Comparison of ENCODE assay signal across 26 mouse cellular contexts in the genomic region with DNA sequence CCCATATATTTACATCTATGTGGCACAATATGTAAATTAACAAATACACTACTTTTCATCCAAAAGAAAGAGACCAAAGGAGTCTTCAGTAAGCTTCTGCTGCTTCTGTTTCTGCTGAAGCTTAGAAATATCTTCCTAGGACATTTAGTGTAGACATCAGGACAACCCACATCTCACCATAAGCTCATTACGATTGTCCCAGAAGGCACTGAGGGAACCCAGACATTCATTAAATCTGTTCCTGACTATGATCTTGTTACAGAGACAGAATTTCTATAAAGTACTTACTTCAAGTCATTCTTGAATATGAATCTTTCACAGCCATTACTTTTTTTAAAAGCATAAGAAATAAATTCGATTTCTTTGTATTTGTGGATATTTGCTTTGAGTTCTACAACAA. TPM values are rescaled to one million over a fixed set of nuclear protein-coding genes. Genes with fewer than 3 reads are reported as not detected.
DNase-seq lines count a peak whose midpoint lies in the region; ATAC-seq and TF ChIP-seq lines count a peak whose summit lies in the region.
"Had no signal": no experiment of that assay in that cellular context is flagged by ENCODE, and none has a peak within 500 bp of the region (broad histone marks: within the 10 kb centered on the region; RNA-seq: fewer than 3 reads in every experiment).

No protein-coding gene starts in this region.

- TF ChIP-seq CTCF in layer of hippocampus, adult 2 months (conservative IDR thresholded peaks at IDR 0.05) = no peak

- 89% methylated on average over 2 of the region's 2 CpGs for WGBS in hindbrain, embryonic 16.5 days

- no peaks in the 10 kb centered on the region for H3K36me3 ChIP-seq in hindbrain, embryonic 16.5 days (ENCODE audit: control insufficient read depth, insufficient read depth, low read length)
- H3K36me3 ChIP-seq: embryonic facial prominence, embryonic 12.5 days; embryonic facial prominence, embryonic 15.5 days; forebrain, embryonic 15.5 days; heart, embryonic 10.5 days; heart, embryonic 13.5 days had no signal

- H3K27ac ChIP-seq in layer of hippocampus, adult 2 months = peak overlapping the region; percentile 64
- no peak overlapping the region for H3K27ac ChIP-seq in hindbrain, embryonic 16.5 days (ENCODE audit: low read depth, low read length)
- H3K27ac ChIP-seq: embryonic facial prominence, embryonic 12.5 days; embryonic facial prominence, embryonic 15.5 days; forebrain, embryonic 15.5 days; heart, adult 2 months; heart, embryonic 10.5 days; heart, embryonic 13.5 days; hindbrain, embryonic 14.5 days had no signal

- no peaks in the 10 kb centered on the region for H3K27me3 ChIP-seq in hindbrain, embryonic 16.5 days (replicated peaks; ENCODE audit: control insufficient read depth, insufficient read depth, low read length)
- H3K27me3 ChIP-seq: embryonic facial prominence, embryonic 12.5 days; embryonic facial prominence, embryonic 15.5 days; forebrain, embryonic 15.5 days; heart, embryonic 13.5 days had no signal

- no peak overlapping the region for H3K4me3 ChIP-seq in layer of hippocampus, adult 2 months
- no peak overlapping the region for H3K4me3 ChIP-seq in hindbrain, embryonic 16.5 days (ENCODE audit: low read length)
- H3K4me3 ChIP-seq: embryonic facial prominence, embryonic 12.5 days; embryonic facial prominence, embryonic 15.5 days; forebrain, embryonic 15.5 days; heart, adult 2 months; heart, embryonic 10.5 days; heart, embryonic 13.5 days had no signal

- H3K9me3 ChIP-seq in hindbrain, embryonic 16.5 days (ENCODE audit: control insufficient read depth, low read length) = no peaks in the 10 kb centered on the region
- H3K9me3 ChIP-seq: embryonic facial prominence, embryonic 12.5 days; embryonic facial prominence, embryonic 15.5 days; forebrain, embryonic 15.5 days; heart, embryonic 10.5 days; heart, embryonic 13.5 days had no signal

- H3K9ac ChIP-seq in hindbrain, embryonic 16.5 days (ENCODE audit: low read depth, low read length) = no peak overlapping the region
- H3K9ac ChIP-seq: embryonic facial prominence, embryonic 12.5 days; embryonic facial prominence, embryonic 15.5 days; forebrain, embryonic 15.5 days; heart, embryonic 13.5 days; hindbrain, embryonic 14.5 days had no signal

- peak; percentile 33 for DNase-seq in layer of hippocampus, adult 11-12 months (ENCODE audit: low spot score)
- no peak for DNase-seq in layer of hippocampus, postnatal 10 days (ENCODE audit: low spot score in 2 of 2)
- peak; percentile 25 to 36 for DNase-seq in layer of hippocampus, adult 2 months (ENCODE audit: low spot score in 2 of 2)
- DNase-seq in layer of hippocampus, adult 9-10 months (ENCODE audit: low spot score) = peak; percentile 51
- DNase-seq in Muller cell, postnatal 12 days (ENCODE audit: inconsistent ontology term) = no peak
- DNase-seq: adrenal gland, adult 8-10 months; adrenal gland, postnatal 25 days; cerebellum, adult 2 months; cerebellum, adult 9-11 months; cerebellum, postnatal 25 days; gastrocnemius, postnatal 10 days; gastrocnemius, postnatal 36 days; heart, adult 2 months; heart, postnatal 14 days; heart, postnatal 4 days had no signal

- ATAC-seq in hindbrain, embryonic 16.5 days = no peak
- ATAC-seq: activated CD4-positive, CD25-positive, alpha-beta regulatory T cell, adult 4 months; CD4-positive, CD25-positive, alpha-beta regulatory T cell, adult 4 months; forebrain, embryonic 15.5 days had no signal

- H3K4me2 ChIP-seq in hindbrain, embryonic 16.5 days (ENCODE audit: low read length) = no peak overlapping the region
- H3K4me2 ChIP-seq: embryonic facial prominence, embryonic 12.5 days; embryonic facial prominence, embryonic 15.5 days; forebrain, embryonic 15.5 days; heart, embryonic 13.5 days; hindbrain, embryonic 14.5 days had no signal

- no peaks in the 10 kb centered on the region for H3K4me1 ChIP-seq in hindbrain, embryonic 16.5 days (ENCODE audit: control insufficient read depth, insufficient read depth, low read depth, low read length)
- H3K4me1 ChIP-seq: embryonic facial prominence, embryonic 12.5 days; embryonic facial prominence, embryonic 15.5 days; forebrain, embryonic 15.5 days; heart, embryonic 10.5 days; heart, embryonic 13.5 days had no signal

RNA-seq across cellular contexts. Expression of a gene that starts 41.4 kb away (rescaled TPM):
- total RNA-seq in layer of hippocampus, postnatal 10 days (2021) = 1 to 10 TPM; 5.8 to 6.1 TPM
- total RNA-seq in layer of hippocampus, adult 2 months (2021) = 1 to 10 TPM; 5.9 to 6.1 TPM
- 12.4 and 13.0 TPM in 2 replicates for polyA plus RNA-seq in hindbrain, embryonic 16.5 days (2015; fragmentation: Nextera tagmentation; extraction: Ambion mirVana)
- total RNA-seq: MEL had no signal
- polyA plus RNA-seq: C2C12; CD4-positive, CD25-positive, alpha-beta regulatory T cell, adult 4 months had no signal

Comparison
In these comparisons a context has a peak if more than half of its experiments do, and no peak if none do; other contexts are left out.
1. DNase-seq: peak in layer of hippocampus, adult 11-12 months (single experiment), layer of hippocampus, adult 2 months (2 of 2) and layer of hippocampus, adult 9-10 months (single experiment); none in layer of hippocampus, postnatal 10 days (0 of 2) and Muller cell, postnatal 12 days (single experiment).